29 mouse cellular contexts compared by ENCODE assay signal in the genomic region with DNA sequence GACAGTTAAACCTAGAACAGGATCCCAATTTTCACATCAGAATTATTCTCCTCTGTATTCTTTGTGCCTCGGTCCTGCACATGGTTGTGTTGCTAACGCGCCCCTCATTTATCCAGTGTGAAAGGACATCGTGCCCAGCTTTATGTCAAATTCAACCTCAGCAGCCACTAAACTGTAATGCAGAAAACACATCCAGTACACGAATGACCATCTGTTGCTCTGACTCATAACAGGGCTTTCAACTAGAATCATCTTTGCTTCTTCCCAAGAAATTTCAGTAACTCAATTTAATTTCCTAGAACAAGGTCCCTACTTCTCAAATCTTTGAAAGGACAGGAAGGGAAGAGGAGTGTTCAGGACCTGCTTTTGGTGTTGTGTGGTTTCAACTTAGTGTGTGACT.
"Had no signal": no experiment of that assay in that cellular context is flagged by ENCODE, and none has a peak within 500 bp of the region (broad histone marks: within the 10 kb centered on the region; RNA-seq: fewer than 3 reads in every experiment).

No protein-coding gene starts in this region.

- H3K36me3 ChIP-seq: limb, embryonic 10.5 days; limb, embryonic 12.5 days; limb, embryonic 13.5 days; limb, embryonic 15.5 days; liver, embryonic 12.5 days; liver, embryonic 13.5 days; liver, embryonic 15.5 days; lung, embryonic 15.5 days; midbrain, embryonic 10.5 days; midbrain, embryonic 12.5 days; midbrain, embryonic 13.5 days; midbrain, embryonic 15.5 days; neural tube, embryonic 12.5 days had no signal

- H3K27me3 ChIP-seq: limb, embryonic 12.5 days; limb, embryonic 13.5 days; limb, embryonic 15.5 days; liver, embryonic 12.5 days; liver, embryonic 13.5 days; liver, embryonic 15.5 days; lung, embryonic 15.5 days; megakaryocyte, embryonic 14.5 days; midbrain, embryonic 12.5 days; midbrain, embryonic 13.5 days; midbrain, embryonic 15.5 days; neural tube, embryonic 12.5 days had no signal

- ATAC-seq: liver, embryonic 12.5 days; liver, postnatal 0 days; lung, postnatal 0 days; midbrain, embryonic 13.5 days; midbrain, embryonic 15.5 days; midbrain, embryonic 16.5 days had no signal

- H3K4me1 ChIP-seq: limb, embryonic 10.5 days; limb, embryonic 12.5 days; limb, embryonic 13.5 days; limb, embryonic 15.5 days; liver, embryonic 12.5 days; liver, embryonic 13.5 days; liver, embryonic 15.5 days; lung, embryonic 15.5 days; megakaryocyte, embryonic 14.5 days; midbrain, embryonic 10.5 days; midbrain, embryonic 12.5 days; midbrain, embryonic 13.5 days; midbrain, embryonic 15.5 days; neural tube, embryonic 12.5 days had no signal

- DNase-seq: left cerebral cortex, postnatal 4 days; liver; liver, embryonic 13.5 days; liver, postnatal 0 days; lung, adult 18-20 months; lung, adult 2 months; lung, postnatal 4 days; midbrain, embryonic 14.5 days had no signal

- H3K27ac ChIP-seq: limb, embryonic 10.5 days; limb, embryonic 12.5 days; limb, embryonic 13.5 days; limb, embryonic 15.5 days; liver, embryonic 12.5 days; liver, embryonic 13.5 days; liver, embryonic 14.5 days; liver, embryonic 15.5 days; lung, embryonic 15.5 days; macrophage; midbrain, embryonic 10.5 days; midbrain, embryonic 12.5 days; midbrain, embryonic 13.5 days; midbrain, embryonic 15.5 days; neural tube, embryonic 12.5 days had no signal

- H3K4me2 ChIP-seq: limb, embryonic 12.5 days; limb, embryonic 13.5 days; limb, embryonic 15.5 days; liver, embryonic 11.5 days; liver, embryonic 12.5 days; liver, embryonic 13.5 days; liver, embryonic 15.5 days; lung, embryonic 14.5 days; lung, embryonic 15.5 days; midbrain, embryonic 11.5 days; midbrain, embryonic 12.5 days; midbrain, embryonic 13.5 days; midbrain, embryonic 15.5 days; neural tube, embryonic 12.5 days had no signal

- H3K9ac ChIP-seq: limb, embryonic 12.5 days; limb, embryonic 13.5 days; limb, embryonic 15.5 days; liver, embryonic 12.5 days; liver, embryonic 13.5 days; liver, embryonic 14.5 days; liver, embryonic 15.5 days; liver, postnatal 0 days; lung, embryonic 14.5 days; lung, embryonic 15.5 days; midbrain, embryonic 12.5 days; midbrain, embryonic 13.5 days; midbrain, embryonic 15.5 days; neural tube, embryonic 12.5 days had no signal

- H3K9me3 ChIP-seq: limb, embryonic 10.5 days; limb, embryonic 12.5 days; limb, embryonic 13.5 days; limb, embryonic 15.5 days; liver, embryonic 12.5 days; liver, embryonic 13.5 days; liver, embryonic 15.5 days; lung, embryonic 15.5 days; midbrain, embryonic 10.5 days; midbrain, embryonic 12.5 days; midbrain, embryonic 13.5 days; midbrain, embryonic 15.5 days; neural tube, embryonic 12.5 days had no signal

- H3K4me3 ChIP-seq: limb, embryonic 10.5 days; limb, embryonic 12.5 days; limb, embryonic 13.5 days; limb, embryonic 15.5 days; liver, embryonic 12.5 days; liver, embryonic 13.5 days; liver, embryonic 15.5 days; lung, embryonic 15.5 days; megakaryocyte, embryonic 14.5 days; midbrain, embryonic 10.5 days; midbrain, embryonic 12.5 days; midbrain, embryonic 13.5 days; midbrain, embryonic 15.5 days; myocyte; neural tube, embryonic 12.5 days had no signal
